Comparison of ENCODE assay signal across 24 mouse cellular contexts in the genomic region with DNA sequence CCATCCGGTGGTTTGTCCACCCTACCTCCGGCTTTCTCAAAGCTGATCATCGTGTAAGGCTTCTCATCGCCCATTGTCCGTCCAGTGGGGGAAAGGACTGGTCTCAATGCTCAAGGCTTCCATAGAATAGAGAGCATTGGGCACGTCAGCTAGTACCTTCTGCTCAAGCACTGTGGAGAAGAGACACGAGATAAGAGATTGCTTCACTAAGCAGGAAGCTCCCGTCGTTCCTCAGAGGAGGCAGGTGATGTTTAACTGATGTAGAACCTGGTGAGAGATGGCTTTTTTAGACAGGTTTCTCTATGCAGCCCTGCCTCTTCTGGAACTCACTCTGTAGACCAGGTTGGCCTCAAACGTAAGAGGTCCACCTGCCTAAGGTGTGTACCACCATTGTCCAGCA.
DNase-seq lines count a peak whose midpoint lies in the region; ATAC-seq and TF ChIP-seq lines count a peak whose summit lies in the region.
"Had no signal": no experiment of that assay in that cellular context is flagged by ENCODE, and none has a peak within 500 bp of the region (broad histone marks: within the 10 kb centered on the region; RNA-seq: fewer than 3 reads in every experiment).

No protein-coding gene starts in this region.

- TF ChIP-seq POLR2A in MEL (IDR thresholded peaks at IDR 0.05; ENCODE audit: control insufficient read depth in 1 of 2, insufficient read depth in 1 of 2, low read depth in 1 of 2, low read length in 2 of 2, poor library complexity in 1 of 2): no peak
- no peak for TF ChIP-seq POLR2A in myocyte (IDR thresholded peaks at IDR 0.05; ENCODE audit: insufficient read length, low read depth)

- no peak overlapping the region for H3K27ac ChIP-seq in heart, embryonic 11.5 days (ENCODE audit: low read depth, low read length)
- H3K27ac ChIP-seq in lung, embryonic 15.5 days: peak overlapping the region; percentile 22; the same call in 1 of the 2 replicates
- no peak overlapping the region for H3K27ac ChIP-seq in MEL (ENCODE audit: control insufficient read depth, low read depth, low read length)

- TF ChIP-seq CTCF in MEL (IDR thresholded peaks at IDR 0.05 in 2 of 3, conservative IDR thresholded peaks at IDR 0.05 in 1 of 3; ENCODE audit: control insufficient read depth in 1 of 3, insufficient read depth in 1 of 3, low read depth in 2 of 3, low read length in 3 of 3, poor library complexity in 1 of 3, severe bottlenecking in 1 of 3): no peak

- H3K9ac ChIP-seq in heart, embryonic 11.5 days (ENCODE audit: low read depth, low read length): no peak overlapping the region
- no peak overlapping the region for H3K9ac ChIP-seq in lung, embryonic 15.5 days
- no peak overlapping the region for H3K9ac ChIP-seq in MEL (ENCODE audit: control insufficient read depth, low read depth, low read length, poor library complexity, severe bottlenecking)

- H3K79me2 ChIP-seq in MEL (ENCODE audit: control insufficient read depth, insufficient read depth, low read length, poor library complexity) (no peaks in the 10 kb centered on the region; the same call in 1 of the 2 replicates), myocyte (ENCODE audit: control insufficient read depth, insufficient read depth) (no peaks in the 10 kb centered on the region)

- H3K9me3 ChIP-seq in heart, embryonic 11.5 days (replicated peaks; ENCODE audit: control insufficient read depth, low read length): no peaks in the 10 kb centered on the region
- H3K9me3 ChIP-seq in lung, embryonic 15.5 days: no peaks in the 10 kb centered on the region
- no peaks in the 10 kb centered on the region for H3K9me3 ChIP-seq in MEL (replicated peaks; ENCODE audit: insufficient read depth, low read length)
- H3K9me3 ChIP-seq: G1E had no signal

- no peak for TF ChIP-seq RAD21 in MEL (IDR thresholded peaks at IDR 0.05; ENCODE audit: low read depth, low read length)

- H3ac ChIP-seq in myocyte (ENCODE audit: control insufficient read depth, insufficient read length): no peak overlapping the region

- WGBS in heart, embryonic 11.5 days (ENCODE audit: insufficient replicate concordance): 73% methylated on average over 10 of the region's 10 CpGs
- 84% methylated on average over 10 of the region's 10 CpGs for WGBS in lung, embryonic 15.5 days

- peaks cover 13% of the 10 kb centered on the region for H3K4me1 ChIP-seq in heart, embryonic 11.5 days (ENCODE audit: control insufficient read depth, insufficient read depth, low read length)
- 0 out of 2 replicates have a peak, but pooled peaks cover 6% of the 10 kb centered on the region for H3K4me1 ChIP-seq in lung, embryonic 15.5 days
- H3K4me1 ChIP-seq in MEL (ENCODE audit: control insufficient read depth in 1 of 2, insufficient read depth in 2 of 2, low read length in 2 of 2): peaks cover 15 to 54% of the 10 kb centered on the region in 2 experiments

- peak in 1 of 2 experiments; percentile 31; a peak in 2 of 4 replicates for TF ChIP-seq EP300 in MEL (IDR thresholded peaks at IDR 0.05; ENCODE audit: low read depth in 1 of 2, low read length in 2 of 2)

- H3K4me2 ChIP-seq in heart, embryonic 11.5 days: no peak overlapping the region
- H3K4me2 ChIP-seq in lung, embryonic 15.5 days: no peak overlapping the region
- peak overlapping the region; percentile 13 for H3K4me2 ChIP-seq in myocyte (ENCODE audit: low read depth)

- no peaks in the 10 kb centered on the region for H3K27me3 ChIP-seq in heart, embryonic 11.5 days (ENCODE audit: control insufficient read depth, insufficient read depth, low read length)
- no peaks in the 10 kb centered on the region for H3K27me3 ChIP-seq in lung, embryonic 15.5 days
- no peaks in the 10 kb centered on the region for H3K27me3 ChIP-seq in MEL (ENCODE audit: control insufficient read depth in 1 of 2, insufficient read depth in 2 of 2, low read length in 2 of 2)
- no peaks in the 10 kb centered on the region for H3K27me3 ChIP-seq in myocyte (ENCODE audit: control insufficient read depth, insufficient read depth, insufficient read length)
- H3K27me3 ChIP-seq: CH12.LX, Patski had no signal

- H3K36me3 ChIP-seq in heart, embryonic 11.5 days (ENCODE audit: control insufficient read depth, insufficient read depth, low read length): no peaks in the 10 kb centered on the region
- H3K36me3 ChIP-seq in lung, embryonic 15.5 days: no peaks in the 10 kb centered on the region
- H3K36me3 ChIP-seq in MEL (ENCODE audit: control insufficient read depth in 1 of 2, insufficient read depth in 2 of 2, low read length in 2 of 2): peaks cover 0 to 45% of the 10 kb centered on the region in 2 experiments; a peak in 2 of 4 replicates
- no peaks in the 10 kb centered on the region for H3K36me3 ChIP-seq in myocyte (ENCODE audit: control insufficient read depth, insufficient read depth)
- H3K36me3 ChIP-seq: G1E had no signal

- no peak for ATAC-seq in heart, embryonic 11.5 days (replicated peaks; ENCODE audit: insufficient number of reproducible peaks, low FRiP score, low TSS enrichment)
- ATAC-seq in lung, embryonic 15.5 days (ENCODE audit: borderline replicate concordance, extremely low read depth, low FRiP score, low TSS enrichment): no peak
- ATAC-seq: activated CD4-positive, CD25-positive, alpha-beta regulatory T cell, adult 4 months; CD4-positive, CD25-positive, alpha-beta regulatory T cell, adult 4 months; Patski had no signal

- peak; percentile 65 for DNase-seq in heart, adult 11 months
- DNase-seq in lung, postnatal 4 days: no peak
- DNase-seq in MEL (ENCODE audit: low read depth, low spot score): no peak
- no peak for DNase-seq in c-Kit-positive CD71-positive TER-119-positive erythroid progenitor cells, embryonic 14.5 days (ENCODE audit: low spot score)
- no peak for DNase-seq in spleen, adult 18-20 months
- DNase-seq: adrenal gland, adult 2 months; adrenal gland, adult 8-10 months; adrenal gland, postnatal 10 days; adrenal gland, postnatal 14 days; adrenal gland, postnatal 25 days; adrenal gland, postnatal 36 days; B cell, adult 2 months; cerebellum, adult 11 months; cerebellum, adult 11-12 months; cerebellum, adult 18-20 months; cerebellum, adult 2 months had no signal

- no peak overlapping the region for H3K4me3 ChIP-seq in heart, embryonic 11.5 days (ENCODE audit: low read depth, low read length)
- H3K4me3 ChIP-seq in lung, embryonic 15.5 days: no peak overlapping the region
- H3K4me3 ChIP-seq in MEL (ENCODE audit: control insufficient read depth in 1 of 2, insufficient read depth in 1 of 2, low read depth in 2 of 2, low read length in 2 of 2) (no peak overlapping the region), myocyte (no peak overlapping the region)

TF ChIP-seq in MEL, 35 proteins besides CTCF, POLR2A, EP300 and RAD21:
- TF ChIP-seq GATA1 (IDR thresholded peaks at IDR 0.05; ENCODE audit: low read depth, low read length) (peak; percentile 58), TCF12 (IDR thresholded peaks at IDR 0.05; ENCODE audit: low read depth, low read length) (0 out of 2 replicates have a peak, but pooled peaks have one; percentile 4), ZMIZ1 (IDR thresholded peaks at IDR 0.05; ENCODE audit: low read depth, low read length) (no peak)

TF ChIP-seq in myocyte, 11 proteins besides CTCF, POLR2A, EP300 and RAD21:
- TF ChIP-seq MAX (IDR thresholded peaks at IDR 0.05; ENCODE audit: low read depth): no peak
- TF ChIP-seq MYOD1 (IDR thresholded peaks at IDR 0.05; ENCODE audit: control insufficient read depth in 1 of 3, insufficient read length in 2 of 3, low read depth in 2 of 3): no peak
- TF ChIP-seq POLR2AphosphoS2 (IDR thresholded peaks at IDR 0.05; ENCODE audit: insufficient read length, low read depth): no peak
TF ChIP-seq in myocyte: peak in this region for 0.
